Mouse (Mus musculus) bone marrow macrophage, adult 2 months (primary cell): ENCODE data around the gene Spin2c. TPM values are rescaled to one million over a fixed set of nuclear protein-coding genes. Genes with fewer than 3 reads are reported as not detected.
A peak's percentile ranks its signal among the peaks of the same experiment; 100 is the strongest.

Source experiments
- H3K27ac ChIP-seq: 2 replicates; pipeline ENCODE4 v1.5.1; 2012; ENCODE audit warnings: low read depth, low read length; ENCODE audit not compliant: insufficient read depth
- H3K4me1 ChIP-seq: 2 replicates; pipeline ENCODE4 v1.6.1; 2012; ENCODE audit warnings: low read length; ENCODE audit not compliant: control insufficient read depth, insufficient read depth
- H3K4me3 ChIP-seq: 2 replicates; pipeline ENCODE4 v1.5.1; 2012; ENCODE audit warnings: mild to moderate bottlenecking, low read length, moderate library complexity; ENCODE audit not compliant: insufficient read depth
- CTCF ChIP-seq: IDR thresholded peaks from 2 replicates; pipeline ENCODE4 v1.5.1; 2012; ENCODE audit warnings: low read depth, mild to moderate bottlenecking, low read length, moderate library complexity
- POLR2A ChIP-seq: IDR thresholded peaks from 2 replicates; pipeline ENCODE4 v1.6.1; 2012; ENCODE audit warnings: mild to moderate bottlenecking, low read depth, low read length, borderline replicate concordance
- polyA plus RNA-seq: library from polyadenylated mRNA; stranded (reverse); fragments of >200 nt; gene quantifications from 2 replicates; pipeline ENCODE4 v1.2.4, GENCODE M21; 2012; ENCODE audit not compliant: missing spikeins, insufficient read depth, insufficient read length

Spin2c gene
- polyA plus RNA-seq: not detected in 2 replicates

DNA sequence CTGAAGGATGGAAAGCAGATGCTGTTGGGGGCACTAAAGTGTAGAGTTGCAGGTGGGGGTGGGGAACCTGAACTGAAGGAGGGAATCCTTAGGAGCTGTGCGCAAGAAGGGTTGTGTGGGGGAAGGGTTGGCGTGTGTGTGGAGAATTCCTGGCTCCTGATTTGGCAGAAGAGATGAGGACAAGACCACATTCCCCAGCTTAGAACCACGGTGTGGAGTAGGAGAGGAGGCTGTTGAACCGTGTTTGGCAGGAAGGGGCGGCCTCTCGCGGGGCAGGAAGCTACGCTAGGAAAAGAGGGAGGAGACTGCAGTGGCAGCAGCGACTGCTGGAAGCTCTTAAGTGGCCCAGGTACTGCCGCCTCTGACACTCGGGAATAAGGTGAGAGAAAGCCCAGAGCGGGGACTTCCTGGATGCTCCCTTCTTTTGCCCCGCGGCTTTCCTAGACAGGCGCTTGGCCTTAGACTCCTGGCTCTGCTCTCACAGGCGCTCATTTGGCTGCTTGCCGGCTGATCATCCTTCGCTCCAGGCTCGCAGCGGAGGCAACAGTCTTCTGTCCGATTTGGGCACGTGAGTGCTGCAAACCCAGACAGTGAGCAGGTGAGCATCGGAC is at the start of gene Spin2c:
Spin2c (plus strand) TSS at position 275 of the 611 bp plus-strand sequence.
- peak within 1 kb of the TSS; percentile 58 for H3K4me3 ChIP-seq
- H3K27ac ChIP-seq: no peak within 1 kb of the TSS
- TF ChIP-seq CTCF (no peak), POLR2A (no peak)
- H3K4me1 ChIP-seq: no peaks in the 10 kb centered on the region

- Histone ChIP-seq H3K4me1 (no peaks in the 10 kb centered on the region), H3K4me3 (peak overlapping the region; percentile 58), H3K27ac (no peak overlapping the region)
- no peak for TF ChIP-seq POLR2A
- TF ChIP-seq CTCF: no peak
Measured at GRCm38 (mm10) chrX:153832606-153833005, 581 bp downstream of the Spin2c start.

Other genes with a start within 250 kb of the Spin2c start
- gene Kctd12b, start 135.8 kb upstream of the Spin2c start, polyA plus RNA-seq: 18.2 and 20.6 TPM in 2 replicates
- 61.3 and 63.4 TPM in 2 replicates for gene Nbdy, start 108.6 kb upstream of the Spin2c start, polyA plus RNA-seq
- not detected in 2 replicates for gene Samt1, start 180.4 kb downstream of the Spin2c start, polyA plus RNA-seq
- not detected in 2 replicates for gene 4921511M17Rik, start 201.6 kb downstream of the Spin2c start, polyA plus RNA-seq
- gene Gm10057, start 222.8 kb downstream of the Spin2c start, polyA plus RNA-seq: not detected in 2 replicates